Mouse (Mus musculus) kidney, postnatal 25 days (tissue): ENCODE results near the gene Ppp1r1b.

Experiments used
- DNase-seq, 2 experiments: peaks; one replicate each; pipeline ENCODE4 v3.0.0; 2021; ENCODE audit warnings: mixed read lengths in 2 of 2

Ppp1r1b gene

DNA sequence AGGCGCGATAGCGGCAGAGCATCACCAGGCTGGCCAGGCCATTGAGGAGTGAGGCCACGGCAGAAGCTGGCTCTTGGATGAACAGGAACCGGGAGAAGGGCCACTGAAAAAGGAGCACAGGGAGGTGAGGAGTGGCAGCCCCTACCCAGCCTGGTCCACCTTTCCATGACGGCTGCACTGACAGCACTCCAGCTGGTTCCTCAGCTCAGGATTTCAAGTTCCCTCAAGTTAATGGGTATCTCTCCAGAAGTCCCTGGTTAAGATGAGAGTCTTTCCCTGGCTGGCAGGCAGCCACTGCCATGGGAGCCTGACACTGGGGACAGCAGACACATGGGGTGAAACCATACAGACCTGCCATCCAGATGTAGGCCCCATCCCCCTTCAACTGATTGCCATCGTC is 49.7 kb downstream of the Ppp1r1b start:
- no peak for DNase-seq

- DNase-seq, result peak; percentile 90 to 95
These were observed 52.0 kb downstream of the Ppp1r1b start, which contains the start of gene Pgap3 for GRCm38 (mm10) chr11:98400161-98400726. Gene Pgap3, minus strand, starts transcription at chr11:98400490.

DNA sequence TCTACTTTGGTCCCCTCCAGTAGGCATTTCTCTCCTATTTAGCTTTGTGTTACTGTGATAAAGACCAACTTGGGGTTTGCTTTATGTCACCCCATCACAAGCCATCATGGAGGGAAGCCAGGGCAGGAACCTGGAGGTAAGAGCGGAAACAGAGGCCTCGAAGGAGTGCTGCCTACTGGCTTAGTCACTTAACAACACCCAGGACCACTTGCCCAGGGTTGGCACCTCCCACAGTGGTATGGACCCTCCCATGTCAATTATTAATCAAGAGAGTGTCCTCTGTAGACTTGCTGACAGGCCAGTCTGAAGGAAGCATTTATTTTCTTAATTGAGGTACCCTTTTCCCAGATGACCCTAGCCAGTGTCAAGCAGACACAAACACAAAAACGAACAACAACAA is 52.6 kb downstream of the Ppp1r1b start:
- DNase-seq, result peak; percentile 75 to 85

DNA sequence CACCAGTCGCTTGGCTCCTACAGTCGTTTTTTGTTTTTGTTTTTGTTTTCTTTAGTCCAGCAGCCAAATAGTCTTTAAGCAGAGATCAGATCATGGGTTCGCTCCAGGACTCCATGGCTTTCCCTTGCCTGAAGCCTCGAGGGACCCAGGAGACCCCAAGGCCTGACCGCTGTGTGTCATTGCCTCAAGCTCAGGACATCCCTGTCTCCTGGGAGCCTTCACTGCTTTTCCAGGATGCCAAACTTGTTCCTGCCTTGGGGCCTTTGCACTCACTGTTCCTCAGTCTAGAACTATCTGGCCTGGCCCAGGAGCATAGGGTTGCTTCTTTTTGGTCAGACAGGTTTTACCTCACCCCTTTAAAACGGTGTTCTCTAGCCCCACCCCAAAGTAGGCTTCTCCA is 58.4 kb downstream of the Ppp1r1b start:
- peak in 1 of 2 experiments; percentile 72 for DNase-seq
